Mouse (Mus musculus) cerebellum, adult 9-11 months (tissue): ENCODE results near the gene Lhfpl3.

Experiments
- DNase-seq: peaks from one replicate; pipeline ENCODE4 v3.0.0; 2022

The Lhfpl3 gene

GRCm38 (mm10) chr5:22928746-22929145 lies 182.9 kb downstream of the Lhfpl3 start:
- no peak for DNase-seq

DNA sequence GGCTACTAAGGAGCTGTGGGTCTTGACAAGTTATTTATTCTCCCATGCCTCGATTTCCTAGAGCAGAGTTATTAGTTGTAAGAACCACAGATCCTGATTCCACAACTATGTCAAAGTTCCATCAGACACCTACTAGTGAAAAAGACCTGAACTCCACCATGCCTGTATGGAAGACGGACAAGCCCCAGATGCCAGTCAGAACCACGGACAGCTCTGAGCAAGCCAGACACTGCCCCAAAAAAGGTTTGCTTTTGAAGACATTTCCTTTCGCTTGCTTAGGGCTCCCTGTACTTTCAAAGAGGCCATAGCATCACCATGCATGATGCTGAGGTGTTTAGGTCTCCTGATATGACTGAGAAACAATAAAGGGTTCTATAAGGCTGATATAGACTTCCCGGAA lies 197.4 kb downstream of the Lhfpl3 start:
- no peak for DNase-seq

DNA sequence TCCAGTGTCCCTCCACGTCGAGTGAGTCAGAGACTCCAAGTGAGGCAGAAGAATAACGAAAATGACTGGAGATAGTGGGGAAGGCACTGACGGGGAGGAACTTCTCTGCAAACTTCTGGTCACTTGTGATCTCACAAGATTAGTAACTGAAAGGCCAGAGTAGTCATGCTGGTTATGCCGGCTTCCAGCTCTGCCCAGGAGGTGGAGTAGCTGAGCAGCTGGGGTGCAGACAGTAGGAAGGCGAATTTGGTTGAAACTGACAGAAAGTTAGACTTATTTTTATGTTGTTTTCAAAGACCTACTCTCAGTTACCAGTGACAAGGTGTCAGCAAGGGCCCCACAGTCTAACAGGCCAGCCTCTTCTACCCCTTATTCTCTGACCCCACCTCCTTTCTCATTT lies 217.4 kb downstream of the Lhfpl3 start:
- no peak for DNase-seq

DNA sequence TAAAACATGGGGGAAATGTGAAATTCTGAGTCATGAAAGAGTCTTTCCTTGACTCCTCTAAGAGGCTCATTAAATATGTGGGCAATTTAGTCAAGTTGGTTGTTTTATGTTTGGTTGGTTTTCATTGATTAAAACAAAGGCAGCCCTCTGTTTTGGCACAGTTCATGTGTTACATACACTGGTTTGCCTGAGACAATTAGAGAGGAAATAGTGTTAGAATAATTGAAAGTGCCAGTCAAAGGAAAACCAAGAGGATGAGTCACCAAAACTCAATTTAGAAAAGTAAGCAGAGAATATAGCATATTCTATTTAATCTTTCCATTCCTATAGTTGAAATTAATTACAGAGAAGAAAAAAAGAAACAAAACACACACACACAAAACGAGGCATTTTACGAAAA lies 240.9 kb downstream of the Lhfpl3 start:
- no peak for DNase-seq

DNA sequence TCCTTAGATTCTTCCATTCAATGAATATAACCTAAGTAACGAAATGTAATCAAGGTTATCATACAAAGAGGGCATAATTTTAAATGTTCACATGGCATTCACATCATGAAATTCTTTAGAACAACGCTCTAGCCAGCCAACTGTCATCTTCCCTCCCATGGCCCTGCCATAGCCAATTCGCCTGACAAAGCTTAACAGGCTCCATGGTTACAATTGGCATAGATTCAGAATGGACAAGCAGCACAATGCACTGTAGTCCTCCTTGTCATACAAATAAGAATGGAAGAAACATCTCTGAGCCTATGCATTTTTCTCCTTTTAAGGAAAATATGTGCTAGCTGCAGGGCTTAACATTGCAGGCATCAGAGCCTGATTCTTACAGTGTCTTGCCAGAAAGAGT lies 254.0 kb downstream of the Lhfpl3 start:
- no peak for DNase-seq

GRCm38 (mm10) chr5:23003123-23003797 lies 257.4 kb downstream of the Lhfpl3 start:
- peak; percentile 5 for DNase-seq

DNA sequence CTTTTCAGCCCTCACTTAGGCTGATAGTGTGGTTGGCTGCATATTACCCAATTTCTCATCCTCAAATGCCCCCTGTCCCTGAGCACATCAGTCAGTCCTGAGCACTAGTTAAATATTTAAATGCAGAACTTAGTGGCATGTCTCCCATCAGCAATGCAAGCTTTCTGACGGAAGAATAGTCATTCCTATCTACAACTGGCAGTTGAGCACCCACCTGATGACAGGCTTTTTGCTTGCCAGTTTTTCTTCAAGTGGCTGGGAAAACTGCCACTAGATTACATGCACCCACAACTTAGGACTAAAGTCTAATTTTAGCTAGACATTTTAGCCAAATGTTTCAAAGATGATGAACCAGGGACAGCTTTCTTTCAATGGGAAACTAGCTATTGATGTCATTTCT lies 260.3 kb downstream of the Lhfpl3 start:
- DNase-seq: no peak

GRCm38 (mm10) chr5:23010460-23010859 lies 264.6 kb downstream of the Lhfpl3 start:
- DNase-seq: no peak

DNA sequence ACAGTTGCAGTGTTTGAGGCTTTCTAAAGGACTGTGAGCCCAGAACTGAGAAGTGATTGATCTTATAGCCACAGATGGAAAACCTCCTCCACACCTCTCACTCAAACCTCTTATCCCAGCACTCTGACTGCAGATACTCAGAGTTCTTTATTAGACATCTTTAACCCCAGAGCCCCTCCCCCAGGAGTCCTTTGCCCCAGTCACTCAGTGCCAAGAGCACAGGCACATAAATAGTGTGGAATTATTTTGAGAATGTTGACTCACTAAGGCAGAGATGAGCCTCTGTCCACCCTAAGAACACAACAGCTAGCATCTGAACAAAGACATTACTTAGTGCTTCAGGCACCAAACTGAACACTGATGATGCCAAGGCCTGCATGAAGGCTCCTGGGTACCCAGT lies 268.1 kb downstream of the Lhfpl3 start:
- DNase-seq: no peak

- no peak for DNase-seq
Measured at GRCm38 (mm10) chr5:23015587-23016335, 269.9 kb downstream of the Lhfpl3 start.

GRCm38 (mm10) chr5:23034944-23035726 lies 289.3 kb downstream of the Lhfpl3 start:
- peak; percentile 38 for DNase-seq

- no peak for DNase-seq
Measured at GRCm38 (mm10) chr5:23035727-23036029, 289.8 kb downstream of the Lhfpl3 start.

DNA sequence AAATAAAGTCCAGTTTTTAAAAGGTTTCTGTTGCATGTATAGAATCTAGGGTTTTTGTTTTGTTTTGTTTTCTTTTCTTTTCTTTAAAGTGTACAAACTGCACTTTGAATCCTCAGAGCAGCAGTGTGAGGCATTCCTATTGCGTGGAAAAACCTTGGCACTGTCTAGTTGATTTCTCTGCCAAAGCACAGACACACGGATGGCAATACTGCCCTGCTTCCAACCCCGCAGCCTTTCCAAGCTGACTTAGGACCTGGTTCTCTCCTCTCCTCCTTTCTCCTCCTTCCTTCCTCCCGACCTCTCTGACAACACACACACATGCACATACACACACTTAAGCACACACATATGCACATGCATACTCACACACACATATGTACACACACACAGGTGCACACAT lies 294.6 kb downstream of the Lhfpl3 start:
- DNase-seq: no peak

DNA sequence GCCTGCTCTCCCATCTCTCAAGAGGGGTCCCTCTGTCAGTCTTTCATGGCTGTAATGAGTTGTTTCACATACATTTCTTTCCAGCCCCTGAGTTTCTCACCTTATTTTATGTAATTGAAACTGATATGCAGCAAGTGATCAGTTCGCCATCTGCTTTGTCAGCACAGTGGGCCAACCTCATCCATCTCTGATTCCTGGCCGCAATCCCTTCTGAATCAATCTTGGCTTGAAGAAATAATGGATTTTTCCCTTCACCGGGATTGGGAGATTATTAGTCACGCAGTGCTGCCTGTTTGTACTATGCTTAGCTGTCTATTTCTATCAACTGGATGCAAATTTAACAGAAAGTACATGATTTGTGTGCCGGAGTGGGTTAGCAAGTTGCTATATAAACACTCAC lies 297.0 kb downstream of the Lhfpl3 start:
- no peak for DNase-seq

DNA sequence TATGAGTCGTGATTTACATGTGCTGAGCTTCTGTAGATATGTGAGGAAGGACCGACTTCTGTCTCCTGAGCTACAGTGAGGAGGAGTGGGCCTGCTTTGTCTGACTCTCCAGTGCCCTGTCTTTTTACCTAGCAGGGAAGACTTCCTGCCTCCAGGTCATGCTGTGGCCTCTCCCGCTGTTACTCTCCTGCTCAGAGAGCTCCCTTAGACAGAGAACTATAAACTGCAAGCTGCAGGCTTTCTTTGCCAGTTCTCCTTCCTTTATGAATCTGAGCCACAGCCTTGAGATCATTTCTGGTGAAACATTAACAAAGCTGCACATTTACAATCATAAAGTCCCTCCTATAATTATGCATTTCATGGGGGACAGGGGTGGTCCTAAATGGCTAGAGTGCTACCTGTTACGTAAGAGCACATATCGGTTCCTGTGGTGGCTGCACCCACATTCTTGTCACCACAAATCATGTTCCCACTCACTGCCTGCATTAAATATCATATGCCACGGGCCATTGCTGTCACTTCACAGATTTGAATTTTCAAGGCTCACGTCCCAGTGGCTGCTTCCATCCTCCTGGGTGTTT lies 303.3 kb downstream of the Lhfpl3 start:
- no peak for DNase-seq

- no peak for DNase-seq
Measured at GRCm38 (mm10) chr5:23051458-23051857, 305.6 kb downstream of the Lhfpl3 start.

- no peak for DNase-seq
Measured at GRCm38 (mm10) chr5:23094894-23095293, 349.0 kb downstream of the Lhfpl3 start.

- no peak for DNase-seq
Measured at GRCm38 (mm10) chr5:23106536-23106935, 360.7 kb downstream of the Lhfpl3 start.

GRCm38 (mm10) chr5:23111307-23111706 lies 365.4 kb downstream of the Lhfpl3 start:
- no peak for DNase-seq

DNA sequence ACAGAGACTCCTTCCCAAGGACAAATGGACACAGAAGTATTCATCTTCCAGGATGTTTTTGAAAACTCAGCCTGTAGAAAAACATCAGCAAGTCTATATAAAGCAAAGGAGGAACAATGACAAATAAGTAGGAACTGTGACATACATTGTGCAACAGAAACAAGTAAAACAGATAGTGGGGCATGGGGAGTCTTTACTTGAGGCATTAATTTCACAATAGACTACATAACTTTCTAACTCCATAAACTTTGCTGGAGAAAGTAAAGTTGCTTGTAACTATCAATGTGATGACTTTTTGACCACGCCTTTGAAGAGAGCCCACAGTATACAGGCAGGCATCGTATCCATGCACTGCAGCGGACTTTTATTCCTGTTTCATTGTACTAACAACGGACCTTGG lies 368.4 kb downstream of the Lhfpl3 start:
- DNase-seq: no peak

GRCm38 (mm10) chr5:23126851-23127250 lies 381.0 kb downstream of the Lhfpl3 start:
- DNase-seq: peak; percentile 34

DNA sequence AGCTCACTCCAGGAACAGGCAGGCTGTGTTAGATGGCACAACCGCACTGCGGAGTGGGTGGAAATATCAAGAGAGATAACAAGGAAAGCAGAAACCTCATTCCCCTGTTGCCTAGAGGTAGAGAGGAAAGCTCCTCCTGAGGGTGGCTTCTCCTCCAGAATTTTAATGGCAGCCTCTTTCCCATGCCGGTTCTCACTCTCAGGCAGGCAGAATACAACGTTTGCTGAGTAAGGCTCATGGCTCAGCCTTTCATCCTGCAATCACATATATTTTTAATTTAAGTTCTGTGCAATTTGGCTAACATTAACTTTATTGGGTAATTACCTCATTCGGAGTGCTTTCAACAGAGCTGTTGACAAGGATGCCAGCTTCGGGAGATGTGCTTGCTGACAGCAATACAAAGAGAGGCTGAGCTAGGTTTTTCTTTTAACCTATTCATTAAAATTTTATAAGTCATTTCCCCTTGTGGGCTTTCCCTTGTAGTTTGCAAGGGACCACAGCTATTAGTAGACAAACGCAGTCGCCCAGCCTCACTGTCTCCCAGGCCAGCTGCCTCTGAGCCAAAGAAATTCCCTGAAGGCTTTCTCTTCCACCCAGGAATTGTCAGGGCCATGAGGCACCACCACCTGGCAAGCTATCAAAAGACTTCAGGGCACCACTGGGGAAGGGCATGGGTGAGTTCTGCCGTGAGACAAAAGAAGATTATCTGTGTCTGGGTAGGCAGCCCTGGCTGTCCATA lies 394.5 kb downstream of the Lhfpl3 start:
- no peak for DNase-seq

DNA sequence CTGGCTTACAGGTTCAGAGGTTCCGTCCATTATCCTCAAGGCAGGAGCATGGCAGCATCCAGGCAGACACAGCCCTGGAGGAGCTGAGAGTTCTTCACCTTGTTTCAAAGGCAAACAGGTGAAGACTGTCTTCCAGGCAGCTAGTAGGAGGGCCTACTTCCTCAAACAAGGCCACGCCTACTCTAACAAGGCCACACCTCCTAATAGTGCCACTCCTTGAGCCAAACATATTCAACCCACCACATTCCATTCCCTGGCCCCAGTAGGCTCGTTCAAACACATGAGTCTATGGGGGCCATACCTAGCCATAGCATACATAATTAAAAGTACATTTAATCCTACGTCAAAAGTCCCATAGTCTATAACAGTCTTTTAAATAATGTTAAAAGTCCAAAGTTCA lies 407.4 kb downstream of the Lhfpl3 start:
- no peak for DNase-seq
